Mouse (Mus musculus) neural tube, embryonic 10.5 days (tissue): ENCODE results near the gene Efl1.
"Not testable (repeated sequence)": the region's sequence is repeated elsewhere in the genome, so short reads cannot be mapped to it uniquely, and the experiment has no call there.

ENCODE experiments used
- DNase-seq: peaks from one replicate; pipeline ENCODE4 v3.0.0-alpha.2; 2017; ENCODE audit warnings: low spot score; ENCODE audit errors: extremely low spot score

Gene Efl1

GRCm38 (mm10) chr7:82719285-82719684 lies 70.9 kb downstream of the Efl1 start:
- no peak for DNase-seq

DNA sequence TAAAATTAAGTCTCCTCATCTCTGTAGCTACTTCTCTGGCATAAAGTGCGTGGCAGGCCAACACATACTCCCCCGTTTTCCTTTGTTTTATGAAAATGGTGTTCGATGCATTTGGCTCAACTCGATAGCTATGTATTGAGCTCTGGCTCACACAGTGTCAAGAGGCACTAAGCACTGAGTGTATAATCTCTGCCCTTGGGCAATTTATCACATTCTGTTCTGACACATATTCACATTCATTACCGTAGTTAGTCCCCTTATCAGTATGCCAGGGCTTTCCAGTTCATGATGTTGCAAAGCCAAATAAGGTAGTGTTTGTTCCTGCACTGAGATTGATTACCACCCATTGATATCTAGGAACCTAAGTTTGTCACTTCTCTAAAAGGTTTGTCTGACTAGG lies 71.3 kb downstream of the Efl1 start:
- DNase-seq = no peak

DNA sequence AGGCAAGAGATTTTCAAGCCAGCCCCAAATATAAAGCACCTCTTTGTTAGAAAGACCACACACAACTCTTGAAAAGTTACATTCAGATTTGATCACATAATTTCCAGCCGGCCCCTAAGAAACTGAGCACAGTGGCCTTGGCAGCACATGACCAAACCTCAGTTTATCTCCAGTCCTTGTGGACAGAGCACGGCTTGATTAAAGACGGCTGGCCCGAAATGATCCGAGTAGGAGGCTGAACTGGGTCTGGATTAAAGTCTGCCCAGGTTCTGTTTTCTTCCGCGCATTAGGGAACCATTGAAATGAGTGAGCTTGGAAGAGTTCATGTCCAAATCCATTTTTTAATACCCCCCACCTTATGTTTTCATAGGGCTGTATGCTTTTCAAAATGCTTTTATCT lies 72.1 kb downstream of the Efl1 start:
- no peak for DNase-seq

- no peak for DNase-seq
These were observed 72.5 kb downstream of the Efl1 start for GRCm38 (mm10) chr7:82720906-82721305.

DNA sequence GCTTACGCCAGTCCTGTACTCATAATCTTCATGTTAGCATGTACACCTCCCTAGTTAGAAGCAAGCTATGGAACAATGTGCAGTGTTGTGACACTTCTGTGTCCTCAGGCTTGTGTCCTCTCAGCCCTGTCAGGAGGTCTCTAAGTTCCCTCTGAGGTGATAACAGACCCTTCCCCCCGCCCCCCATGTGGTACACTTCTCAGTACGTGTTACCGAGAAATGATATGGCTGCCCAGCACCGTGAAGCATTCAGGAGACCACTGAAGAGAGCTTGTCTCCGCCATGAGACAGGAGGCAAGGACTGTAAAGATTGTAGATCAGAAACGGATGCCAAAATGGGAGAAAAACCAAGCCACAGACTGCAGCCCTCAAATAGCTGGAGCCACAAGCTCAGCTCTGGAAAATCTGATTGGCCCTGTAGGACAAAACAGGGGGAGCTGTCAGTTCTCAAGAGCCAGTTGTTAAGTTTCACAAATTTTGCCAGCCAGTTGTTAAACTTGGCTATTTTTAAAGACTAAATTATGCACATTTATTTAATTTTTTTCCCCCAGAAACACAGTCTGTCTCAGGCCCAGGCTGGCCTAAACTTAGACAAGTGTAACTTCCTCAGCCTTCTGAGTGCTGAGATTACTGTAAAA lies 74.2 kb downstream of the Efl1 start:
- DNase-seq = no peak

DNA sequence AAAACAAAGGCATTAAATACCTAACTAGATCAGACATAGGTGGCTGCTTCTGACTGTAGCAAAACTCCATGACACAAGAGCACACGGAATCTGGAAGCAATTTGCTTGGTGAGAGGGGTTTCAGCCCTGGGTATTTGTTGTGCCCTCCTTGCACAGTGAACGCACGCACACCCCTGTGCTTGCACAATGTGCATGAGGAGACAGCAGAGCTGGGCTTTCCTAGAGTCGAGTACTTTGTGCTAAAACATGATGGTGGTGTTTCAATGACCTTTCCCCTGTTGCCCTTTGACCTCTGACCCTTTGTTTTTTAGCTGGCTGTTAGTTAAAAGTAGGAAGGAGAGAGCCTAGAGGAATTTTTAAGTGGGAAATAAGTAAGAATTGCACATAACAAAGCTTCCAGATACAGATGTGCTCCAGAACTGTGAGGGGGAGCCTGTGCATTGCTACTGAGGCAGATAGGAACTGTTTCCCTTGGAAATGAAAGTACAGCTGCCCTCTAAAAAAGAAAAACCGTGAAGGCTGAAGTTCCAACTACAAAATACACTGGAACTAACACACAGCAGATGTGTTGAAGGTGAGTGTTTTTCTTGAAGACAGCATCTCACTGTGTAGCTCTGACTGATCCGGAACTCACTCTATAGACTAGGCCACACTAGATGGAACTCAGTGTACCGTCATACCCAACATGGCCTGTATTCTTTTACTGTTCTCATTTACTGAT lies 74.9 kb downstream of the Efl1 start:
- DNase-seq = no peak

DNA sequence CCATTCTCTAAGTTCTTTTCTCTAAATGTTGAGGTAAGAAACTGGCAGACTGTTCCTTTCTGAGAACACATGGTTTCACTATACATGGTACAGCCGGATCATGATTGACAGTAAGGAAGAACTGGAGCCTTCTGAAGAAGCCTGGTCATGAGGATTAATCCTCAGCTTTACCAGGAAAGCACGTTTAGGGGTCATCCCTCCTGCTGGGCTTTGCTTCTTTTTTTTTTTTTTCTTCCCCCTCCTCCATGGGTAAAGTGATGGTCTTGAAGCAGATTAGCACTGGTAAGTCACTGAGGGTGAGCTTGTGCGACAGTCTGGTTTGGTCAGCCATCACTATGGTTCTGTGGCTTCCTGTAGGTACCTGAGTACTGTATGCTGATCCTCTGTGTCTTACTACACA lies 76.1 kb downstream of the Efl1 start:
- no peak for DNase-seq

GRCm38 (mm10) chr7:82725006-82725636 lies 76.7 kb downstream of the Efl1 start:
- no peak for DNase-seq

GRCm38 (mm10) chr7:82725741-82726450 lies 77.5 kb downstream of the Efl1 start:
- DNase-seq = no peak

DNA sequence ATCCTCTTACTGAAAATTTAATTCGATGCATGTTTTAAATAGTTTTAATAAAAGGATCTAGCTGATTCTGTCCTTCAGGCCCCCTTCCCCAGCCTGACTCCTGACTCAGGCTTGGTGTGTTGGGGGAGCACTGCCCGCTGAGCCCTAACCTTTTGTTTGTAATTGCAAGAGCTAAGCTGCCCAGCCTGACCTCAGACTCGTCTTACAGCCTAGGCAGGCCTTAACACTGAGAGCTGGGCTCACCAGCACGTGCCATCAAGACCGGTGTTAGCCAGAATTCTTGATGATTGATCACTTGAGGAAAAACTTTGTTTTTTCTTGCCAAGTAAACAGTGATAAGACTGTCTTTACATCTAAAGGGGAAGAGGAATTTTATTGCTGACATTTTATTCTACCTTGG lies 78.7 kb downstream of the Efl1 start:
- DNase-seq = no peak

DNA sequence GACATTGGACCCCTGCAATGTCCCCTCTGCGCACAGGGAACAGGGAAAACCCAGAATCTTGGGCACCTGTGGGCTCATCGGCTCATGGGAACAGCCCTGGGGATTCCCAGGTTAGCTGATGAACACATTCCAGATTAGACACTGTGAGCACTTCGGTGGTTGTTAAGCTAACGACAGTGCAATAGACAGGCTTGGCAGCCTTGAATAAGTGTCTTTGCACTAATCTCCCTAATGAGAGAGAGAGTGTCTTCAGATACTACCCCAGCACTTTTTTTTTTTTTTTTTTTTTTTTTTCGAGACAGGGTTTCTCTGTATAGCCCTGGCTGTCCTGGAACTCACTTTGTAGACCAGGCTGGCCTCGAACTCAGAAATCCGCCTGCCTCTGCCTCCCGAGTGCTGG lies 80.6 kb downstream of the Efl1 start:
- DNase-seq = not testable (repeated sequence)

DNA sequence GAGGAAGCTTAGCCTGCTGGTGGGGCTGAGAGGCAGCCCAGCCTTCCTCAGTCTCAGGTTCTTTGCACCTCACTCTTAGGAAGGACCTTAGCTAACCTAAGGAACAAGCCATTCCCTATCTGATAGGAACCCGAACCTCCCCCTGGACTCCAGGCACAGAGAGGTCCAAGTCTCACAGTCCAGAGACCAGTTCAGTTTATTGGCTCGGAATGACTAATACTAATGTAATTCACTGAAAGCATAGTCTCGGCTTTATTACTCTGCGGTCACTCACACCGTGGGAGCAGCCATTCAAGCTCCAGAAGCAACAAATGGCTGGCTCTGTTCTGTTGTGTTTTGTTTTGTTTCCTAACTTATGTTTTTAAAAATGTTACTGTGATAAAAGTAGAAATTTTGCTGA lies 84.7 kb downstream of the Efl1 start:
- DNase-seq = no peak

GRCm38 (mm10) chr7:82733995-82734394 lies 85.6 kb downstream of the Efl1 start:
- no peak for DNase-seq

DNA sequence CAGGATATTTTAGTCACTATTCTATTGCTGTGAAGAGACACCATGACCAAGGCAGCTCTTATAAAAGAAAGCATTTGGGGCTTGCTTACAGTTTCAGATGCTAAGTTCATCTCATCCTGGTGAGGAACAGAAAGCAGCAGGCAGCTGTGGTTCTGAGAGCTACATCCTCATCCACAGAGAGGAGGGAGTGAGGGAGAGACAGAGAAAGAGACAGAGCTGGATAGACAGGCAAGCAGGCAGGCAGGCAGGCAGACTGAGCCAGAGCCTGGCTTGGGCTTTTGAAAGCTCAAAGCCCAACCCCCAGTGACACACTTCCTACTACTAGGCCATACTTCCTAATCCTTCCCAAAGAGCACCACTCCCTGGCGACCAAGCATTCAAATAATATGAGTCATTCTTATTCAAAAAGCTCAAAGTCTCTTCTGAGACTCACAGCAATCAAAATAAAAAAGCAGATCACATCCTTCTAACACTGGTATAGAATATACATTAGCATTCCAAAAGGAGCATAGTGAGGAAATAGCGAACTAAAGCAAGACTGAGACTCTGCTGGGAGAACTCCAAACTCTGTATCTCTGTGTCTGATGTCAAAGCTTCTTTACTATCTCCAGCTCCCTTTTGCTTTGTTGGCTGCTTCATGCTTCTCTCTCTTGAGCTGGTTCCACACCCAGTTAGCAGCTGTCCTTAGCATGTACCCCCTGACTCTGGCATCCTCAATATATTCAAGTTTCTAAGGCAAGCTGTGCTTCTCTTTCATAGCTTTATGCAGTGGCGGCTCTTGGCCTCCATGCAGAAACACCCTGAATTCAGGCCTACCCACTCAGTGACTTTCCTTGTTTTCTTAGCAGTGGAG lies 86.6 kb downstream of the Efl1 start:
- no peak for DNase-seq

- DNase-seq = no peak
These were observed 94.8 kb downstream of the Efl1 start for GRCm38 (mm10) chr7:82743116-82743765.

GRCm38 (mm10) chr7:82744167-82744715 lies 95.8 kb downstream of the Efl1 start:
- no peak for DNase-seq

- DNase-seq = no peak
These were observed 100.4 kb downstream of the Efl1 start for GRCm38 (mm10) chr7:82748812-82749211.

DNA sequence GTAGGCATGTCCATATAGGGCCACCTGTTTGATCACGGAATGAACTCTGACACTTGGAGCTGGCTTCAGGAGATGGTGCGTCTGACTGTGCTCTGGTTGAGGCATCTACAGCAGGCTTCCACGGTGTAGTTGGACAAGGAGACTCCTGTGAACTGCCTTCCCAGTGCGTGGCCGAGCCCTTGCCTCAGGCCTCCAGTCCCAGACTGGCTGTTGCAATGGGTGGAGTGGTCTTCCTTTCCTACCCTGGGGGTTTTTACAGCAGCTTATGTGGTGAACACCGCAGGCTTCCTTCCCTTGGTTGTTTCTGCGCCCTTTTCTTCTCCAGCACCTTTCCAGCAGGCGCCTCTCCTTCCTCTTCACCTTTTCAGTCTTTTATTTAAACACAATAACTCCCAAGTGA lies 100.8 kb downstream of the Efl1 start:
- no peak for DNase-seq

GRCm38 (mm10) chr7:82752171-82753085 lies 104.0 kb downstream of the Efl1 start:
- DNase-seq = no peak
